Mouse (Mus musculus): ENCODE results near the gene Pum1. TPM values are rescaled to one million over a fixed set of nuclear protein-coding genes. Genes with fewer than 3 reads are reported as not detected.
"Not testable (repeated sequence)": the region's sequence is repeated elsewhere in the genome, so short reads cannot be mapped to it uniquely, and the experiment has no call there.

The Pum1 gene
- polyA plus RNA-seq, 1 experiment from 2014 or later, result 81.2 TPM

GRCm38 (mm10) chr4:130657820-130658565 is 5.1 kb upstream of the Pum1 start:
- Histone ChIP-seq H3K4me3 (replicated peaks) (no peak overlapping the region), H3K27ac (replicated peaks) (no peak overlapping the region), H3K4me1 (no peaks in the 10 kb centered on the region), H3K27me3 (no peaks in the 10 kb centered on the region), H3K9ac (no peak overlapping the region), H3K4me2 (replicated peaks) (no peak overlapping the region), H3K36me3 (no peaks in the 10 kb centered on the region), H3K9me3 (replicated peaks) (no peaks in the 10 kb centered on the region)
- WGBS, result 20% methylated on average over 1 of the region's 1 CpGs
- no peak for ATAC-seq (ENCODE audit: insufficient number of reproducible peaks, low FRiP score, low TSS enrichment, low read depth)

GRCm38 (mm10) chr4:130659470-130659869 is 3.7 kb upstream of the Pum1 start:
- no peak overlapping the region for H3K9ac ChIP-seq
- H3K4me3 ChIP-seq (replicated peaks), result no peak overlapping the region
- H3K27me3 ChIP-seq, result no peaks in the 10 kb centered on the region
- H3K4me1 ChIP-seq, result peaks cover under 1% of the 10 kb centered on the region; the same call in 1 of the 2 replicates
- no peak for ATAC-seq (ENCODE audit: insufficient number of reproducible peaks, low FRiP score, low TSS enrichment, low read depth)
- 86% methylated on average over 6 of the region's 6 CpGs for WGBS
- H3K36me3 ChIP-seq, result no peaks in the 10 kb centered on the region
- no peak overlapping the region for H3K4me2 ChIP-seq (replicated peaks)
- no peaks in the 10 kb centered on the region for H3K9me3 ChIP-seq (replicated peaks)
- no peak overlapping the region for H3K27ac ChIP-seq (replicated peaks)

- Histone ChIP-seq H3K4me3 (replicated peaks) (no peak overlapping the region), H3K27ac (replicated peaks) (no peak overlapping the region), H3K9me3 (replicated peaks) (no peaks in the 10 kb centered on the region), H3K27me3 (no peaks in the 10 kb centered on the region), H3K4me1 (peaks cover 5% of the 10 kb centered on the region; the same call in 1 of the 2 replicates), H3K9ac (no peak overlapping the region), H3K36me3 (no peaks in the 10 kb centered on the region), H3K4me2 (replicated peaks) (no peak overlapping the region)
- ATAC-seq (ENCODE audit: insufficient number of reproducible peaks, low FRiP score, low TSS enrichment, low read depth), result no peak
- WGBS, result 72% methylated on average over 2 of the region's 2 CpGs
Measured at GRCm38 (mm10) chr4:130660106-130660505, 3.0 kb upstream of the Pum1 start.

GRCm38 (mm10) chr4:130661151-130661550 is 2.0 kb upstream of the Pum1 start:
- no peak for ATAC-seq (ENCODE audit: insufficient number of reproducible peaks, low FRiP score, low TSS enrichment, low read depth)
- 92% methylated on average over 3 of the region's 3 CpGs for WGBS

GRCm38 (mm10) chr4:130662305-130662704 is 816 bp upstream of the Pum1 start:
- not testable (repeated sequence) for H3K4me3 ChIP-seq (replicated peaks); H3K4me2 ChIP-seq (replicated peaks); H3K4me1 ChIP-seq; H3K9ac ChIP-seq; ATAC-seq (ENCODE audit: insufficient number of reproducible peaks, low FRiP score, low TSS enrichment, low read depth); H3K36me3 ChIP-seq; H3K9me3 ChIP-seq (replicated peaks); H3K27me3 ChIP-seq
- WGBS, result 54% methylated on average over 1 of the region's 1 CpGs
- H3K27ac ChIP-seq (replicated peaks), result peak overlapping the region; percentile 97; the same call in 1 of the 2 replicates

More at GRCm38 (mm10) chr4:130661151-130661550, 2.0 kb upstream of the Pum1 start:
- no peaks in the 10 kb centered on the region for H3K9me3 ChIP-seq (replicated peaks)
- H3K27me3 ChIP-seq, result no peaks in the 10 kb centered on the region
- no peak overlapping the region for H3K27ac ChIP-seq (replicated peaks)
- no peak overlapping the region for H3K4me2 ChIP-seq (replicated peaks)
- H3K4me3 ChIP-seq (replicated peaks), result no peak overlapping the region
- H3K4me1 ChIP-seq, result peaks cover 7% of the 10 kb centered on the region; the same call in 1 of the 2 replicates
- no peak overlapping the region for H3K9ac ChIP-seq
- no peaks in the 10 kb centered on the region for H3K36me3 ChIP-seq

GRCm38 (mm10) chr4:130663810-130664401 is 785 bp downstream of the Pum1 start:
- peak; percentile 22 for ATAC-seq (ENCODE audit: insufficient number of reproducible peaks, low FRiP score, low TSS enrichment, low read depth)
- 0 out of 2 replicates have a peak, but pooled peaks cover 1% of the 10 kb centered on the region for H3K36me3 ChIP-seq
- WGBS, result under 1% methylated on average over 22 of the region's 22 CpGs
- H3K9me3 ChIP-seq (replicated peaks), result no peaks in the 10 kb centered on the region
- H3K4me3 ChIP-seq (replicated peaks), result peak overlapping the region; percentile 91
- peaks cover 20% of the 10 kb centered on the region for H3K4me1 ChIP-seq
- H3K27ac ChIP-seq (replicated peaks), result peak overlapping the region; percentile 97
- H3K27me3 ChIP-seq, result no peaks in the 10 kb centered on the region
- H3K4me2 ChIP-seq (replicated peaks), result peak overlapping the region; percentile 59
- peak overlapping the region; percentile 95 for H3K9ac ChIP-seq

- peak overlapping the region; percentile 59 for H3K4me2 ChIP-seq (replicated peaks)
- H3K9me3 ChIP-seq (replicated peaks), result no peaks in the 10 kb centered on the region
- WGBS, result 3% methylated on average over 7 of the region's 7 CpGs
- H3K27me3 ChIP-seq, result no peaks in the 10 kb centered on the region
- peak overlapping the region; percentile 95 for H3K9ac ChIP-seq
- H3K27ac ChIP-seq (replicated peaks), result peak overlapping the region; percentile 97; the same call in 1 of the 2 replicates
- ATAC-seq (ENCODE audit: insufficient number of reproducible peaks, low FRiP score, low TSS enrichment, low read depth), result no peak
- H3K4me1 ChIP-seq, result peaks cover 22% of the 10 kb centered on the region
- 0 out of 2 replicates have a peak, but pooled peaks cover 4% of the 10 kb centered on the region for H3K36me3 ChIP-seq
- H3K4me3 ChIP-seq (replicated peaks), result peak overlapping the region; percentile 91
Measured at GRCm38 (mm10) chr4:130664414-130665029, 1.4 kb downstream of the Pum1 start.

- H3K4me3 ChIP-seq (replicated peaks), result peak overlapping the region; percentile 91; the same call in 1 of the 2 replicates
- 0% methylated on average over 1 of the region's 1 CpGs for WGBS
- peaks cover 22% of the 10 kb centered on the region for H3K4me1 ChIP-seq
- no peaks in the 10 kb centered on the region for H3K9me3 ChIP-seq (replicated peaks)
- H3K4me2 ChIP-seq (replicated peaks), result peak overlapping the region; percentile 59
- ATAC-seq (ENCODE audit: insufficient number of reproducible peaks, low FRiP score, low TSS enrichment, low read depth), result no peak
- no peaks in the 10 kb centered on the region for H3K27me3 ChIP-seq
- H3K27ac ChIP-seq (replicated peaks), result no peak overlapping the region
- H3K9ac ChIP-seq, result no peak overlapping the region
- 0 out of 2 replicates have a peak, but pooled peaks cover 4% of the 10 kb centered on the region for H3K36me3 ChIP-seq
Measured at GRCm38 (mm10) chr4:130665176-130665575, 2.1 kb downstream of the Pum1 start.

GRCm38 (mm10) chr4:130667686-130668085 is 4.6 kb downstream of the Pum1 start:
- H3K9me3 ChIP-seq (replicated peaks), result no peaks in the 10 kb centered on the region
- peaks cover 29% of the 10 kb centered on the region; the same call in 1 of the 2 replicates for H3K36me3 ChIP-seq
- WGBS, result 77% methylated on average over 2 of the region's 2 CpGs
- H3K4me1 ChIP-seq, result peaks cover 31% of the 10 kb centered on the region
- H3K27me3 ChIP-seq, result no peaks in the 10 kb centered on the region
- no peak overlapping the region for H3K4me3 ChIP-seq (replicated peaks)
- 0 out of 2 replicates have a peak overlapping the region, but pooled peaks have one; percentile 0 for H3K27ac ChIP-seq (replicated peaks)
- no peak overlapping the region for H3K4me2 ChIP-seq (replicated peaks)
- ATAC-seq (ENCODE audit: insufficient number of reproducible peaks, low FRiP score, low TSS enrichment, low read depth), result no peak
- H3K9ac ChIP-seq, result no peak overlapping the region

- Histone ChIP-seq H3K36me3 (peaks cover 36% of the 10 kb centered on the region), H3K9ac (no peak overlapping the region), H3K4me2 (replicated peaks) (no peak overlapping the region), H3K4me3 (replicated peaks) (no peak overlapping the region), H3K27me3 (no peaks in the 10 kb centered on the region), H3K9me3 (replicated peaks) (no peaks in the 10 kb centered on the region), H3K27ac (replicated peaks) (no peak overlapping the region), H3K4me1 (peaks cover 31% of the 10 kb centered on the region)
- ATAC-seq (ENCODE audit: insufficient number of reproducible peaks, low FRiP score, low TSS enrichment, low read depth), result no peak
- WGBS, result 44% methylated on average over 2 of the region's 2 CpGs
Measured at GRCm38 (mm10) chr4:130668541-130668940, 5.4 kb downstream of the Pum1 start.

GRCm38 (mm10) chr4:130668991-130669390 is 5.9 kb downstream of the Pum1 start:
- Histone ChIP-seq H3K9me3 (replicated peaks) (no peaks in the 10 kb centered on the region), H3K4me1 (peaks cover 31% of the 10 kb centered on the region), H3K36me3 (peaks cover 40% of the 10 kb centered on the region), H3K27ac (replicated peaks) (peak overlapping the region; percentile 41; the same call in 1 of the 2 replicates), H3K4me3 (replicated peaks) (no peak overlapping the region), H3K27me3 (no peaks in the 10 kb centered on the region), H3K9ac (no peak overlapping the region), H3K4me2 (replicated peaks) (no peak overlapping the region)
- ATAC-seq (ENCODE audit: insufficient number of reproducible peaks, low FRiP score, low TSS enrichment, low read depth), result no peak
- WGBS, result 33% methylated on average over 7 of the region's 7 CpGs

Data from embryonic facial prominence, embryonic 15.5 days (tissue).